Mouse (Mus musculus) kidney, postnatal 14 days (tissue): ENCODE measurements around the gene Myl3.

Source experiments
- DNase-seq: peaks from one replicate; pipeline ENCODE4 v3.0.0; 2022; ENCODE audit warnings: mixed read lengths

The Myl3 gene

GRCm38 (mm10) chr9:110741711-110742294 is at the start of gene Myl3:
Gene Myl3 (plus strand): TSS chr9:110741861.
- DNase-seq = no peak

- DNase-seq = no peak
Observed at GRCm38 (mm10) chr9:110695165-110695755, 46.4 kb upstream of the Myl3 start.

GRCm38 (mm10) chr9:110696427-110696826 is 45.2 kb upstream of the Myl3 start:
- DNase-seq = no peak

- peak; percentile 54 for DNase-seq
Observed at GRCm38 (mm10) chr9:110697465-110697864, 44.2 kb upstream of the Myl3 start.

- DNase-seq = no peak
Observed at GRCm38 (mm10) chr9:110699574-110699973, 42.1 kb upstream of the Myl3 start.

GRCm38 (mm10) chr9:110701114-110702032 is 40.3 kb upstream of the Myl3 start:
- no peak for DNase-seq

GRCm38 (mm10) chr9:110702848-110703247 is 38.8 kb upstream of the Myl3 start:
- DNase-seq = no peak

GRCm38 (mm10) chr9:110703951-110704350 is 37.7 kb upstream of the Myl3 start:
- no peak for DNase-seq

- DNase-seq = no peak
Observed at GRCm38 (mm10) chr9:110706784-110707183, 34.9 kb upstream of the Myl3 start.

- DNase-seq = peak; percentile 89
Observed at GRCm38 (mm10) chr9:110709640-110710258, 31.9 kb upstream of the Myl3 start.

- no peak for DNase-seq
Observed at GRCm38 (mm10) chr9:110711532-110711931, 30.1 kb upstream of the Myl3 start.

GRCm38 (mm10) chr9:110711996-110712395 is 29.7 kb upstream of the Myl3 start:
- no peak for DNase-seq

- DNase-seq = no peak
Observed at GRCm38 (mm10) chr9:110712545-110712944, 29.1 kb upstream of the Myl3 start.

- no peak for DNase-seq
Observed at GRCm38 (mm10) chr9:110713389-110713788, 28.3 kb upstream of the Myl3 start.

- DNase-seq = no peak
Observed at GRCm38 (mm10) chr9:110715426-110715825, 26.2 kb upstream of the Myl3 start.

- DNase-seq = peak; percentile 84
Observed at GRCm38 (mm10) chr9:110716775-110717174, 24.9 kb upstream of the Myl3 start.

- DNase-seq = no peak
Observed at GRCm38 (mm10) chr9:110718071-110718470, 23.6 kb upstream of the Myl3 start.

GRCm38 (mm10) chr9:110718810-110719209 is 22.9 kb upstream of the Myl3 start:
- no peak for DNase-seq

- no peak for DNase-seq
Observed at GRCm38 (mm10) chr9:110719977-110720376, 21.7 kb upstream of the Myl3 start.

GRCm38 (mm10) chr9:110722060-110722459 is 19.6 kb upstream of the Myl3 start:
- DNase-seq = no peak

GRCm38 (mm10) chr9:110725721-110726135 is 15.9 kb upstream of the Myl3 start:
- DNase-seq = peak; percentile 74

- DNase-seq = no peak
Observed at GRCm38 (mm10) chr9:110726867-110727266, 14.8 kb upstream of the Myl3 start.

- peak; percentile 61 for DNase-seq
Observed at GRCm38 (mm10) chr9:110729841-110730240, 11.8 kb upstream of the Myl3 start.
